Mouse (Mus musculus): ENCODE measurements around the gene Cnih2. TPM values are rescaled to one million over a fixed set of nuclear protein-coding genes. Genes with fewer than 3 reads are reported as not detected.

The Cnih2 gene
- polyA plus RNA-seq, 1 experiment: 3.7 TPM

DNA sequence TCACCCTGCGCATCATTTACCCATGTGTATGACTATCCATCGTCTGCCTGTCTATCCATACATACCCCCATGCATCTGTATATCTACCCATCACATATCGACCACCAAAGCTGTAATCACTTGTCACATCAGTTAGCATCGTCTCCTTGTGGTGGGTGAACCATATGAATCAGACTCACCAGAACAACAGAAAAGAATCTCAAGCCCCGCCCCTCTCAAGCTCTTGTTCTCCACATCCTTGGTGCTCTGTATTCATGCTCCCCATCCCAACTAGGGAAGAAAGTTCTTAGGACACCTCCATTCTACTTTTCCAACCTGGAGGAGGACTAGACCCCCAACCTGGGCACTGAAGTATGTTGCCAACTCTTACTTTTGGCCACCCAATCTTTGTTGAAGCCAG lies 36.3 kb downstream of the Cnih2 start:
- Histone ChIP-seq H3K4me3 (ENCODE audit: low read depth, low read length) (no peak overlapping the region), H3K4me1 (ENCODE audit: control insufficient read depth, insufficient read depth, low read length) (peaks cover 30% of the 10 kb centered on the region), H3K36me3 (ENCODE audit: control insufficient read depth, insufficient read depth, low read length, poor library complexity, severe bottlenecking) (no peaks in the 10 kb centered on the region), H3K27me3 (ENCODE audit: control insufficient read depth, insufficient read depth, low read length, poor library complexity, severe bottlenecking) (no peaks in the 10 kb centered on the region), H3K9me3 (replicated peaks; ENCODE audit: control insufficient read depth, insufficient read depth, low read length, poor library complexity, severe bottlenecking) (no peaks in the 10 kb centered on the region), H3K9ac (ENCODE audit: low read depth, poor library complexity, severe bottlenecking) (no peak overlapping the region), H3K27ac (ENCODE audit: insufficient read depth, low read length) (no peak overlapping the region)
- TF ChIP-seq POLR2A (IDR thresholded peaks at IDR 0.05; ENCODE audit: insufficient read depth, low read length) (no peak), CTCF (IDR thresholded peaks at IDR 0.05; ENCODE audit: low read depth, low read length) (no peak), EP300 (IDR thresholded peaks at IDR 0.05; ENCODE audit: insufficient read depth, low read depth, low read length) (no peak)

DNA sequence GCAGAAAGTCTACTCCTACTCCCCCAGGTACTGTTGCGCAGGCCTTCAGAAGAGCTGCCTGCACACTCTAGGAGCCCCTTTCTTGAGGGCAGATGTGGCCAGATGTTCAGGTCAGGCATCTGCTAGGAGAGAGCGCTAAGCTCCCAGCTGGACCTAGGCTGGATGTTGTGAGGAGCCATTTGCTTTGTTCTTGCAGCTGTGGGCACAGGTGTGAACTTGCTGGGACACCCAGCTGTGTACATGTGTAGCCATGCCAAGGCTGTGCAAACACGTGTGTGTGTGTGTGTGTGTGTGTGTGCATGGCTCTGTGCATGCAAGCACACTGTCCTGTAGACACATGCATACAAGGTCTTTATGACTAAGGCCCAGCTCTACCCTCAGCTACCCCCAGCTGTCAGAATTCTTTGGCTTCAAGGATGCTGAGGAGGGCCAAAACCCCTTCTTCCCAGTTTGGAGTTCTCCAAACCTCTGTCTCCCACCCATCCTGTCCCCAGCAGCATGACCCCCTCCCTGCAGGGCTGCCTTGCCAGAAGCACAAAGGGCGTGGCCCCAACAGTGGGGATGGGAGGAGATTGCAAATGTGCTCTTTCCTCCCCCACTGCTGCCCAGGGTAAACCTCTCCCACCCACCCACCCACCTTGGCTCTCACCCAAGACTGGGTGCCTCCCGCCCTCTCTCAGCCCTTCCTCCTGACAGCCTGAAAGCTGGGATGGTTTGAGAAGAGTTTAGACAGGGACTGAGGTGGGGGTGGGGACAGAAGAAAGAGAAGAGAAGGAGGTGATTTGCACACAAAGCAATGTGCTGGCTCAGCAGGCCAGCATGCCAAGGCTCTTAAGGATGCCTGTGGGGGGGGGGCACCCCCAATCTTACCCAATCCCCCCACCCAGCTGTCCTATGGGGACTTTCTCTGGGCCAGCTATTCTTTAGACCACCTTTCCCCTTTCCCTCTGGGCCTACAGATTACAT lies 37.7 kb downstream of the Cnih2 start:
- no peak for TF ChIP-seq CTCF (IDR thresholded peaks at IDR 0.05; ENCODE audit: low read depth, low read length)
- no peak for TF ChIP-seq POLR2A (IDR thresholded peaks at IDR 0.05; ENCODE audit: insufficient read depth, low read length)
- TF ChIP-seq EP300 (IDR thresholded peaks at IDR 0.05; ENCODE audit: insufficient read depth, low read depth, low read length): no peak
- Histone ChIP-seq H3K27me3 (ENCODE audit: control insufficient read depth, insufficient read depth, low read length, poor library complexity, severe bottlenecking) (no peaks in the 10 kb centered on the region), H3K9me3 (replicated peaks; ENCODE audit: control insufficient read depth, insufficient read depth, low read length, poor library complexity, severe bottlenecking) (no peaks in the 10 kb centered on the region), H3K4me1 (ENCODE audit: control insufficient read depth, insufficient read depth, low read length) (peaks cover 28% of the 10 kb centered on the region), H3K27ac (ENCODE audit: insufficient read depth, low read length) (peak overlapping the region; percentile 52), H3K36me3 (ENCODE audit: control insufficient read depth, insufficient read depth, low read length, poor library complexity, severe bottlenecking) (no peaks in the 10 kb centered on the region), H3K9ac (ENCODE audit: low read depth, poor library complexity, severe bottlenecking) (no peak overlapping the region), H3K4me3 (ENCODE audit: low read depth, low read length) (no peak overlapping the region)

GRCm38 (mm10) chr19:5058801-5059771 lies 39.2 kb downstream of the Cnih2 start:
- peaks cover 28% of the 10 kb centered on the region for H3K4me1 ChIP-seq (ENCODE audit: control insufficient read depth, insufficient read depth, low read length)
- TF ChIP-seq CTCF (IDR thresholded peaks at IDR 0.05; ENCODE audit: low read depth, low read length) (no peak), POLR2A (IDR thresholded peaks at IDR 0.05; ENCODE audit: insufficient read depth, low read length) (no peak), EP300 (IDR thresholded peaks at IDR 0.05; ENCODE audit: insufficient read depth, low read depth, low read length) (peak; percentile 31; the same call in 1 of the 2 replicates)
- H3K27ac ChIP-seq (ENCODE audit: insufficient read depth, low read length): peak overlapping the region; percentile 79
- H3K9ac ChIP-seq (ENCODE audit: low read depth, poor library complexity, severe bottlenecking): no peak overlapping the region
- H3K9me3 ChIP-seq (replicated peaks; ENCODE audit: control insufficient read depth, insufficient read depth, low read length, poor library complexity, severe bottlenecking): no peaks in the 10 kb centered on the region
- no peak overlapping the region for H3K4me3 ChIP-seq (ENCODE audit: low read depth, low read length)
- H3K36me3 ChIP-seq (ENCODE audit: control insufficient read depth, insufficient read depth, low read length, poor library complexity, severe bottlenecking): no peaks in the 10 kb centered on the region
- H3K27me3 ChIP-seq (ENCODE audit: control insufficient read depth, insufficient read depth, low read length, poor library complexity, severe bottlenecking): no peaks in the 10 kb centered on the region

- no peak overlapping the region for H3K4me3 ChIP-seq (ENCODE audit: low read depth, low read length)
- H3K4me1 ChIP-seq (ENCODE audit: control insufficient read depth, insufficient read depth, low read length): peaks cover 31% of the 10 kb centered on the region
- no peaks in the 10 kb centered on the region for H3K27me3 ChIP-seq (ENCODE audit: control insufficient read depth, insufficient read depth, low read length, poor library complexity, severe bottlenecking)
- no peaks in the 10 kb centered on the region for H3K9me3 ChIP-seq (replicated peaks; ENCODE audit: control insufficient read depth, insufficient read depth, low read length, poor library complexity, severe bottlenecking)
- no peak overlapping the region for H3K9ac ChIP-seq (ENCODE audit: low read depth, poor library complexity, severe bottlenecking)
- peak; percentile 68; the same call in 1 of the 2 replicates for TF ChIP-seq EP300 (IDR thresholded peaks at IDR 0.05; ENCODE audit: insufficient read depth, low read depth, low read length)
- no peak for TF ChIP-seq CTCF (IDR thresholded peaks at IDR 0.05; ENCODE audit: low read depth, low read length)
- H3K36me3 ChIP-seq (ENCODE audit: control insufficient read depth, insufficient read depth, low read length, poor library complexity, severe bottlenecking): no peaks in the 10 kb centered on the region
- peak overlapping the region; percentile 79 for H3K27ac ChIP-seq (ENCODE audit: insufficient read depth, low read length)
Observed at GRCm38 (mm10) chr19:5057876-5058775, 40.2 kb downstream of the Cnih2 start.

GRCm38 (mm10) chr19:5056251-5056650 lies 42.1 kb downstream of the Cnih2 start:
- H3K9me3 ChIP-seq (replicated peaks; ENCODE audit: control insufficient read depth, insufficient read depth, low read length, poor library complexity, severe bottlenecking): no peaks in the 10 kb centered on the region
- no peaks in the 10 kb centered on the region for H3K27me3 ChIP-seq (ENCODE audit: control insufficient read depth, insufficient read depth, low read length, poor library complexity, severe bottlenecking)
- no peaks in the 10 kb centered on the region for H3K36me3 ChIP-seq (ENCODE audit: control insufficient read depth, insufficient read depth, low read length, poor library complexity, severe bottlenecking)
- no peak overlapping the region for H3K9ac ChIP-seq (ENCODE audit: low read depth, poor library complexity, severe bottlenecking)
- H3K4me1 ChIP-seq (ENCODE audit: control insufficient read depth, insufficient read depth, low read length): peaks cover 22% of the 10 kb centered on the region
- H3K4me3 ChIP-seq (ENCODE audit: low read depth, low read length): no peak overlapping the region
- no peak for TF ChIP-seq EP300 (IDR thresholded peaks at IDR 0.05; ENCODE audit: insufficient read depth, low read depth, low read length)
- peak; percentile 67 for TF ChIP-seq CTCF (IDR thresholded peaks at IDR 0.05; ENCODE audit: low read depth, low read length)
- no peak overlapping the region for H3K27ac ChIP-seq (ENCODE audit: insufficient read depth, low read length)
